Mouse (Mus musculus) cerebellum, adult 9-10 months (tissue): ENCODE measurements around the gene Slamf8.

Experiments used
- DNase-seq: peaks from one replicate; pipeline ENCODE4 v3.0.0; 2022

Slamf8 gene

DNA sequence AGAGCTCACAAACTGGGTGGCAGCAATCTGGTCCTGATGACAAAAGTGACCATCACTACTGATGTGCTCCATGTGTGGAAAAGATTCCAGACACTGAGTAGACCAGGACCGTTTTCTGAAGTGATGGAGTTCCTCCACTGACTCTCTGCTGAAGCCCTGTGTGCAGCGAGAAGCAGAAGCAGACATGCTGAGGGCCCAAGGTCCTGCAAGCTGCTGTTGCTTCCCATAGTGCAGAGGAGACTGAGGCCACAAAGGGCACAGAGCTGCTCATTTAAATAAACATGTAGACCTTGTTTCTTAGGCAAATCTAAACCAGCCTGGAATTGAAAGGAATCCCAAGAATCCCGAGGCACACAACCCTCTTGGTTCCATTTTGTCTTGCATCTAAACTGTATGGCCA is 3.0 kb upstream of the Slamf8 start:
- no peak for DNase-seq

DNA sequence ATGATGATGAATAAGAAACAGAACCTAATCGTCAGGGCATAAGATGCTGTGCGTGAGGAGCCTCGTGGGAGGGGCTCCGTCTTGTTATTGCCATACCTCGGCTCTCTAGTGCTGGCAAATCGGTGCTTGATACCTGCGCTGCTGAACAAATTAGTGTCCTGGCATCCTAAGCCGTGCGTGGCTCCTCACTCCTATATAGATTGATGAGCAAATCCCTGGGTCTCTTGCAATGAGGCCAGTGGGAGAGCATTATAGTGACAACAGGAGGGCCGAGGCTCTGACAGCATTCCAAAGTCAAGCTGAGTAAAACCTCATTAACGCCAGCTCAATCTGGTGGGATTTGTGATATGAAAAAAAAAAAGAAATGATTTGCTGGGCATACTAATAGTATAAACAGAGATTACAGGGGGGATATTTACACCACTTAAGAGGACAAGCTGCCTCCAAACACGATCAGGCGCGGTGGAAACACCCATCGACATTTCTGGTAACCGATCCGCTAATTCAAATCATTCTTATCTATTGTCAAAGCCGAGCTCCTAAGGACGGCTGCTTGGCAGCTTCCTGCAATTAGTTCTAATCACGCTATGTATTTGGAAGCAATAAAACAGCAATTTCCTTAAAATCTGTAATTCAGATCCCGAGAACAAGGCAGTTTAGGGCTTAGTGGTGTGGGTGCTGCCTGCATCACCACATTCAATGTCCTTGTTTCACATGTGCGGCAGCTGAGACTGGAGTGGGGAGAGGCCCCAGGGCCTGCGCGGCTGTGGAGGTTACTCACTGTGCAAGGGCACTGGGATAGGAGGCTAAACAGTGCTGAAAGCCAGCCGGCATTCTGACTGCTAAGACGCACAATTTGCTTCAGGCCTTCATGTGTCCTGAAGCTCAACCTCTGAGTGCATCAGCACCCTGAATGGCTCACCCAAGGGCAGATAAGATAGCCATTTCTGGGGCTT is 4.5 kb downstream of the Slamf8 start:
- no peak for DNase-seq

DNA sequence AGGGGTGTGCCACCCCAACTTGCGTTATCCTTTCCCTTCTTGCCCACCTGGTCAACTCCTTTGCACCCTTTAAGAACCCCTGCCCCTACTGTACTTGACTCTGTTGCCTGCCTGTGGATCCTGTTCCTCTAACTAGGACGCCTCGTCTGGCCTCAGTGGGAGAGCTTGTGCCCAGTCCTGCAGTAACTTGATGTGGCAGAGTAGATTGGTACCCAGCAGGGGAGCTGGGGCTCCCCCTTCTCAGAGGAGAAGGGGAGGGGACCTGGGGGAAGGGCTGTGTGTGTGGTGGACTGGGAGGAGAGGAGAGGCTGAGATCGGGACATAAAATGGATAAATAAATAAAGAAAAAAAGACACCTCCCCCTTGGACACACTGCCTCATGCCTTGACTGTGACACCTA is 5.3 kb downstream of the Slamf8 start:
- no peak for DNase-seq

DNA sequence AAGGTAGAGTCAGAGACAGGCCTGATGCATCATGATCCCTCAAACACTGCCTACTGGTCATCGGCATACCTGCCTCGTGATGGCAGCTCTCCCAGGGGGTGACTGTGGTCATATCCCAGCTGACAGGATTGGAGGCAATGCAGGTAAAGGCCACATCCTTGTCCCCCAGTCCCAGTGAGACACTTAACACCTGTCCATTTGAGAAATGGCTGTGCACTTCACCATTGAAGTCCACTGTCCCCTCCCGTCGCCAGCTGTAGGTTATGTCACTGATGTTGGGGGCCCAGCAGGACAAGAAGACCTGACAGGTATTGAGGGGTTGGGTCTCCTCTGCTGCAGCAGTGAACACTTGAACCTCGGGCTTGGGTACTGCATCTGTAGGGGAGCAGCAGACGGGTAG is 6.1 kb downstream of the Slamf8 start:
- no peak for DNase-seq

DNA sequence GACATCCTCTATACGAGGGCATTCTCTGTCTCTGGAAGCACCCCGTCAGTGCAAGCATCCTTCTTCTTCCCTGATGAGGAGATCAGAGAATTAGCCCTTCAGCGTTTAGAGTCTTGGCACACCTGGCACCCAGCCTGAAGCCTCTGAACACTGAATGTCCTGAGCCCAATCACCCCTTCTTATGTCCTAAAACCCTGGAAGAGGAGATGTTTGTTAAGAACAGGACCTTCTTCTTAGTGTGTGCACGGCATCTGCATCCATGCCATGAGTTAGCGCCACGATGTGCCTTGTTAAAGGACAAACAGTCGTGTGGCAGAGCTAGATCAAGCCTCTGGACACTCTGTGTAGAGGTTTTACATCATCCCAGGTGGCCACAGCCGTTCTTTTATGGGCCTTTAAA is 7.9 kb downstream of the Slamf8 start:
- no peak for DNase-seq

DNA sequence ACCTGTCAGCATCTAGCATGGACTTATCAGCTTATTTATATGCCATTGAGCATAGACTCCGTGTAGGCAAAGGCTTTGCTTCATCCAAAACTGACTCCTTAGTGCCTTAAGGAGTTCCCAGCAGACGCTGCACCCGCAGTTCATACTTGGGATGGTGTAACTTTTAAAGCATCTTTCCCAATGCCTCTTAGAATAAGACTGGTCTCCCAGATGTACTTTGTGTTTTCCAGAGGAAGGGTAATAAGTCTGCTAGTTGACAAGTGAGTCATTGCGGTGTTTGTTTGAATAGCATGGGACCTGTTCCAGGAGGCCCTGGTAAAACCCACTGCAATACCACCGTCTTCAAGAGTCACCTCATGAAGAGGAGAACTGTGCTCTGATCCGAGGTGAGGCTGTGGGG is 10.3 kb downstream of the Slamf8 start:
- no peak for DNase-seq

DNA sequence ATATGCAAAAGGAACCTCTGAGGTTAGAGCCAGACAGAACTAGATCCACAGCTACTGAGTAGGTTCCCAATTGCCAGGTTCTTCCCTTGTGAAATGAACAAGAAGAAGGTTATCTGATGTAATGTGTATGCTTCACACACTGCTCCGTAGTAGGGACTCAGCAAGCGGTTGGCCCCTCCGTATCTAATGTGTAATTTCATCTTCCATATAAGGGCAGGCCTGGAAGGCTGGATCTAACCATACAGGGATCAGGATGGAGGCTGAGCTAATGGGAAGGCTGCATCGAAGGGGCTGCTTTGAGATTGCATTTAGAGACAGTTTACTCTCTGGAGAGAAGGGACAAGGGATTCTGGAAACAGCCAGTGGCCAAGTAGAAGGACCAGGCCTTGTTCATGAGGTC is 22.6 kb downstream of the Slamf8 start:
- no peak for DNase-seq

DNA sequence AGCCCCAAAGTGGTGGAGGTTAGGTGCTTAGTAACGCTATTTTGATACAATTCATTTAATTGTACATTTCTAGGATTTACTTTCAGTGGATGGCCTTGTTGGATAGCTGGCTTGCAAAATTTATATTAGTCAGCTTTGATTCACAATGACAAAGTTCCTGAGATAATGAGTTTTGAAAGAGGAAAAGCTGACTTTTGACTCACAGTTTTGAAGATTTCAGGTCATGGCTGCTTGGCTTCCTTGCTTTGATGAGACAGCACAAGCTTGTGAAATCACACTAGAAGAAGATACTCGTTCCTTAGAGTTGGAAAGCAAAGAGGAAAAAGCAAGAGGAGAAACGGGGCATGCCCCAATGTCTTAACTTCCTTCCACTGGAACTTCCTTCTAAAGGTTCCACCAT is 24.2 kb downstream of the Slamf8 start:
- no peak for DNase-seq

DNA sequence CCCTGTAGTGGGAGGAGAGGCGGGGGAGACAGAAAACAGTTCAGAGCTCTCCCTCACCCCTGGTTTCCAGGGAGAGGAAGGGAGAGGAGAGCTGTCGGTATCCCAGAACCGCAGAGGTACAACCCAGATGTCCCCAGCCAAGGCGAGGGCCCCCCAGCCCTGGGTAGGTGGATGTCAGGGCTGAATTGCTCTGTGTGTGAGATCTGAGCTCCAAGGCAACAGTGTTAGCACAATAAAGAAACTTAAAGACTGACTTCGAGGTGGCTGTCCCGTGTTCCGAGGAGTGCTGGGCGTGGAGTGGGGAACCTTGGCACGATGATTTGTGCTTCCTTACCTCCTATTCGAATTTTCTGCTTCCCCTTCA is 26.9 kb downstream of the Slamf8 start:
- no peak for DNase-seq

DNA sequence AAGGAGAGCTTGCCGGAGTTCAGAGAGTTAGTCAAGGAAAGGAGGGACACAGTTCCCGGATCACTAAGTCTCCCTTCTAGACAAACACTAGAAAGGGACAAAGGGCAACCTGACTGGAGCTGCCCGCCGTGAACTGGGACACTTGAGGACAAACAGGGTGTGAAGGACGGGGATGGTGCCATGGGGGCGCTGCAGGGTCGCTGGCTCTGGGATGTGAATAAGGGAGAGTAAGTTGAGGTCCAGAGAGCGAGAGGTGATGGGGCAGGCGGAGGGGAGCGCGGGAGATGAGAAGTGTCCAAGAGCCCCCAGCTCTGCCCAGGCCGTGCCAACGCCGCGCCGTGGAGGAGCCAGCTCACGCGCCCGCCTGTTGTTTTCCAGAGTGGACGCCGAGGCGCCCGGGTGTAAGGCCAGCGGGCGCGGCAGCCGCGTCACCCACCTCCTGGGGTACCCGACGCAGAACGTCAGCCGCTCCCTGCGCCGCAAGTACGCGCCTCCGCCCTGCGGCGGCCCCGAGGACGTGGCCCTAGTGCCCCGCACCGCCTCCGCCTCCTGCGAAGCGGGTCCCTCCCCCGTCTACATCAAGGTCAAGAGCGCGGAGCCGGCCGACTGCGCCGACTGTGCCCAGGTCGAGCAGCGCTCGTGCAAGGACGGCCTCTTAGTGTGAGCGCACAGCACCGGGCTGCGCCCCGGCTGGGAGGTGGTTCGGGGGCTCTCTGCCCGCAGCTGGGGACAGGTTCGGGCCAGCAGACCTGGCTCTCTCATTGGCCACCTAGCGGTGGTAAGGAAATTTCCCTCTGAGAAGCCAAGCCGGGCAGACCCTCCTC is 27.5 kb downstream of the Slamf8 start:
- peak; percentile 71 for DNase-seq

DNA sequence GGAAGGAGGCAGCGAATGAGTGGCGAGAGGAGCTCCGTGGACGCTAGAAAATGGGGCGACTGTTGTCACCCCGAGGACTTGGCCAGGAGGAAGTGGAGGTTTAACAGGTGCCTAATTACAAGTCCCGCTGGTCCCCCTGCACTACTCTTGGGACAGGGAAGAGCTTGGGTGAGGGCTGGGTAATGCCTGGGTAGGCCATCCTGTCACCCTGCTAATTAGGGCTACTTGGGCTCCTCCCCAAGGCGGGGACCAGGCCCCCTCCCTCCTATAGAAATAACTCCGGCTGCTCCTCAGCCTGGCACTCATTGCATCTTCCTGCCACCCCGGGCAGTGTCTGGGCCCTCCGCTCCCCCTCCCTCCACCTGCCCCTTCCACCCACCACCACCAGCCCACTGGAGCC is 34.7 kb downstream of the Slamf8 start, which contains the start of gene Vsig8:
TSS of gene Vsig8 (plus strand) at position 301 of the 400 bp plus-strand sequence.
- no peak for DNase-seq

DNA sequence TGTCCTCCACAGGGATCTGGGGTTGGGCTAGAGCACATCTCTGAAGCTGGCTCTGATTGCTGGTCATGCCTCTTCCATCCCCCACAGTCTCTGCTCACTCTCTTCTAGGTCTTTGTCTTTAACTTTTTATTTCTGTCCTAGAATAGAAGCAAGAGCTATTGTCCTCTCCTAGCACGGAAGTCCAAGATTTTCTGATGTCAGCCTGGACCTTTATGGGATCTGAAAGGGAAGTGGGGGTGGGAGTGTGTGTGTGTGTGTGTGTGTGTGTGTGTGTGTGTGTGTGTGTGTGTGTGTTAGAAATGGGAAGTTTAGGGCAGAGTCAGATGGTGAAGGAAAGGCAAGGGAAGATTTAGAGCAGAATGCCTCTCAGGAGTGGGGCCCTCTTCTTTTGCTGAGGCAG is 37.7 kb downstream of the Slamf8 start:
- DNase-seq = no peak

DNA sequence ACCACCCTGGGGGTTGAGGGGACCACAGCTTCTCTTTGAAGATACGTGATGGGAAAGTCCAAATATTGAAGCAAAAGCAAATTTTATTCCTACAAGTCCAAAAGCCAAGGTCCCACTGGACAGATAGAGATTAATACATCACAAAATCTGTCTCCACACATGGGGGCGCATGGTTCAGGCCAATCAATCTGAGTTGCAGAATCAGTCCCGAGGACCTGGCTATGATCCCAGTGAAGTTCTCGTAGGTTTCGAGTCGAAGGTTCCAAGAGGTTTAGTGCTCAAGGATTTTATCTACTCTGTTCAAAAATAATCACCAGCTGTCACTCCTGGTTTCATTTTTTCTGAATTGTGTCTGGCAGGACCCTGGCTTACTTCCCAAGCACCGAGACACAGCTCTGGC is 39.4 kb downstream of the Slamf8 start:
- DNase-seq = no peak

DNA sequence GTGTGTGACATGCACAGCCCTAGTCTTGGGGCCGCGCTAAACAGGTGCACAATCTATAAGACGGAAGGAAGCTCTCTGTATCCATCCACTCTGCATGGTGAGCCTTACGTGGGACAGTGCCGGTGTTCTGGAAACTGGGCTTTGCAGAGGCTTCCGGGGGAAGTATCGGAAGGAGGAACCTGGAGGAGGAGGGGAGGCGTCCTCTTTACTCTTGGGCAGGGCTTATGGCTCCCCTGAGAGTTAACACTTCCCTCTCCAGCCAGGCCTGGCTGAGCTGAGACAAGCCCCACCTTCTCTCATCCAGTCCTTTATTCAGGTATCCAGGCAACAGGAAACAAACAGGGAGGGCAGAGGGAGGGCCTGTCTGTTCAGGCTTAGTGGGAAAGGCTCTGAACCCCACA is 39.8 kb downstream of the Slamf8 start:
- DNase-seq = no peak

DNA sequence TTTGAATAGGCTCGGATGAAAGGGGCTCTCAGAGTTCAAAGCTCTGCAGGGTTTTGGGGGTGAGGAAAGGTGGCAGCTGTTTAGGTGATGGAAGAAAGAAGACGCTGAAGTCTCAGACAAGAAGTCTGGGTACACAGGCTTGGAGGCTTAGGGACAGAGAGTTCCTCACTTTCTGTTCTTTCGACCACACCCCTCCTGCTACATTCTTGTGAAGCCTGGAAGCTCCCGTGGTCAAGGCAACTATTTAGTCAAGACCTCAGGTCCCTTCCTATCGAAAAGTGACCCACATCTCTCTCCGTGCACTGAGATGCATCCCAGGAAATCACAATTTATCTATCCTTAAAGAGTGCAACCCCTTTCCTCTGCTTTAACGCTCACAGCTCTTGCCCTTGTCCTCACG is 40.7 kb downstream of the Slamf8 start:
- no peak for DNase-seq

DNA sequence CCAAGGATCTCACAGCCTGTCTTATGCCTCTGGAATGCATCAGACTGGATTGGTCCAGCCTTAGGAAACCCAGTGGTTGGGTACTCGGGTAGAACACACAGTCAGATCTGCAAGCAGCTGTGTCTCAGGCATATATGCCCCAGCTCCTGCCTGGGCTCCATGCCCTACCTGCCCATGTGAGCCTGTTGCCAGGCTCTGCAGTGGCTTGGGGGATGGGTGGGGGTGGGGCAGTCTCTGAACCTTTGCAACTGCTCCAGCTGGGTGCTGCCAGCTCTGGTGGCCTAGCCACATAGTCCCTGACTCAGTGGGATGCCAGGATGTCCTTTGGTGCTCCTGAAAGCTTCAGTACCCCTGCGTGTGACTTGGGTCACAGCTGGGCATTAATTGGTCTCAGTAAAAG is 41.1 kb downstream of the Slamf8 start:
- DNase-seq = no peak

DNA sequence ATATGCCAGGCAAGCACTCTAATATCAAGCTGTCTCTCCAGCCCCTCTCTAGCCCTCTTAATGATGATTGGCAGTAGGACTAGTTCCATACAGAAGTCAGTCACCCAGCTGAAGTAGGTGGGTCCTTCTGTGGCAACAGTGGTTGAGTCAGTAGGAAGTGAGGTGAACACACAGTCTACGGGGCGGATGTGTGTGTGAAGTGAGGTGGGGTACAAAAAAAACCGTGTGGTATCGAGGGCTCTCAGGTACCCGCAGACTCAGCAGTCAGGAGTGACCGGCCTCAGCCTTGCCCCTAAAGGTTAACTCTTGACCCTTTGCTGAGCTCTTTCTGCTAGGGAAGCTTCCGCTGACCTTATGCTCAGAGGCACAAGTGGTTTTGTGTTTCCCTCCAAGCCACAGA is 41.9 kb downstream of the Slamf8 start:
- DNase-seq = no peak

DNA sequence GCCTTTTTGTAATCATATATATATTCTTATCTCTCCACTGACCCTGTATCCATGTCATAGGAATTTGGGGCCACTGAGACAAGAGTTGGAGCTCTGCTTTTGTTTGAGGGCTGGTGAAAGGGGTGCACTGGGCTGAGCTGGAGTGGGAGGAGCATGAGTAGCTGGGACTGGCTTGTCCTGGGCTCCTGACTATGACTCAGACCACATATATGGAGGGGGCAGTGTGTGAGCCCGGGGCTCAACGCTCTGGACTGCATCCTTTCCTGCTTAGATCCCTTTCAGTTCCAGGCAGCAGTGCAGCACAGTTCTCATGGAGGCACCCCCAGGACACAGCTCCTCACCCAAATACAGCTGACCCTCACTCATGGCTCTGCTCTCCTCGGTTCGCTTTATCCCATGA is 44.3 kb downstream of the Slamf8 start:
- DNase-seq = no peak

DNA sequence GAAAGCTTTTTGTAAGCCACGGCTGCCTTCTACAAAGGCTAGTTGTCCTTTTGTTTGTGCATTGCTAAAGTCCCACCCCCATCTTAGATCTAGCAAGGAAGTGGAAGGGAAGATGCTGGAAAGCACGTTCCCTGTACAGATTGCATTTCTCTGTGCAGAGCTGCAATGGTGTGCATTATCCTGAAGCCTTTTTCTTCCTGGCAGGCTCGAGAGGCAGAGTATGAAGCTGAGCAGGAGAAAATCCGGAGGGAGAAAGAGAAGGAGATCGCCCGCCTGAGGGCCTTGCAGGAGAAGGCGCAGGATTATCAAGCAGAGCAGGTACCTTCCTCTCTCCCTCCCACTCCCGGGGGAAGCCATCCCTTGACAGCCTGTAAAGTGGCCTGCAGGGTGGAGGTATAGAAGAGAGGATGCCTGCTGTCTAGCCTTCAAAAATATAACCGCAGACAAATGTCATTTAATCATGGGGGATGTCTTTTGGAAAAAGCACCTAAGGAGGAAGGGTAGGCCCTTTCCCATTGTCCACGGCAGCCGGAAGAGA is 50.0 kb downstream of the Slamf8 start:
- DNase-seq = no peak

DNA sequence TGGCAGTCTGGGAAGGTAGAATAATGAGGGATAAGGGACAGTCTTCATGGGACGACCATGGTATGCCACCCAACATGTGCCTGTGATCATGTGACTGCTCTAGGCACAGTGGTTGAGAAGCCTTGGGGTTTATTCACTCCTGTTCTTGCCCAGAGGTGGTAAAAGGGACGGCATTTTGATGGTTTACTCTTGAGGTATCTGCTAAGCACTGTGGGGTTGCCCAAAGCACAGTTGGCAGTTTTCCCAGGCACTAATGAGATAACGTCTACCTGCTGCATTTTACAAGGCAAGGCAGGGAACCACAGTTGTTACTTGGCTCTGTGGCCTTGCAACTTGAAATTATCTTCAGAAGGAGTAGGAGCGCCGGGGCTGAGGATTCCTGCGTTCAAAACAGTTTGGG is 50.5 kb downstream of the Slamf8 start:
- DNase-seq = no peak

DNA sequence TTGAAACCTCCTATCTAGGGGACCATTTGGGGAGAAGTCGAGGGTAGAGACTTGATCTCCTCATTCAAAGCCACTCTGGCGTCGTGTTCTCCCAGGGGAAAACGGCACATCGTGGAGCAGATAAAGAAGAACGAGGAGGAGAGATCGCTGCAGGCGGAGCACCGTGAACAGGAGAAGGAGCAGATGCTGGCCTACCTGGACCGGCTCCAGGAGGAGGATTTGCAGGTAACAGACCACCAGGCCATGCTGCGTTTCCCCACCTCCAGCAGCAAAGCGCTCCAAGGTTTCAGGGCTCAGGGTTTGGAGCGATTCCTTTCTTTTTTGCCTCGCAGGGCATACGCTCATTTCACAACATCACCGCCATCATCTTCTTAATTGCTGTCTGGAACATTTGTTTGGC is 55.3 kb downstream of the Slamf8 start:
- no peak for DNase-seq

DNA sequence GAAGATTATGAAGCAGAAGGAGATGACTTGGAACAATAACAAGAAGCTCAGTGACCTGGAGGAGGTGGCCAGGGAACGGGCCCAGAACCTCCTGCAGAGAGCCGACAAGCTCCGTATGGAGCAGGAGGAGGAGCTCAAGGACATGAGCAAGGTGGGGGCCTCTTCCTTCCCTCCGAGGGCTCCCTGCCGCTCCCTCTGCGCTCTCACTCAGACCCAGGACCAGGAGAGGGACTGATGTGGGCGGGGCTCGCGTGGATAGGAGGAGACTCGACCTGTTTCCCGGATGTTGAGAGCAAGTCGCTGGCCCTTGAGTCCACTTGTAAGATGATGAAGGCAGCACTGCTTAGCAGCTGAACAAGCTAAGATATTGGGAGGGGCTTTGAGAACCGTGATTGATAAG is 57.8 kb downstream of the Slamf8 start:
- DNase-seq = peak; percentile 78
